Mouse (Mus musculus): ENCODE results near the gene Agbl4. TPM values are rescaled to one million over a fixed set of nuclear protein-coding genes. Genes with fewer than 3 reads are reported as not detected.
A peak's percentile ranks its signal among the peaks of the same experiment; 100 is the strongest.

Agbl4 gene
- polyA plus RNA-seq, 1 experiment from 2014 or later, result 0.30 TPM

DNA sequence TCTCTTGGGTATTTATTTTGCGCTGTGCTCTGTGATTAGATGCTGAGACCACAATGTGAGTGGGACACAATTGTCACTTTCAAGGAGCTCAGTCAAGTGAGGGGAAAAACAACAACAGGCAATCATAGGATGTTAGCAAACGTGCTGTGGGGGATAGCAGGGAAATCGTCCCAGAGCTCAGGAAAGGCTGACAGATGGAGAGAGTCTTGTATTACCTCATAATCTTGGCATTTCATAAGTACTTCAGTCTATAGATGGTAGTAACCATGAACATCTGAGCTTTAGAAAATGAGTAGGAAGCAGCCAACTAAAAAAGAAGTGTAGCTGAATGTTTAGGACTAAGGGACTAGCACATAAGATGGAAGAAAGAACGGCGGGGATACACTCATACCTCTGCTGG is 910.2 kb downstream of the Agbl4 start:
- no peak for ATAC-seq
- H3K4me2 ChIP-seq (replicated peaks), result no peak overlapping the region
- no peak overlapping the region for H3K4me3 ChIP-seq (replicated peaks)
- 51% methylated on average over 5 of the region's 5 CpGs for WGBS
- H3K27me3 ChIP-seq (replicated peaks), result no peaks in the 10 kb centered on the region
- no peak overlapping the region for H3K9ac ChIP-seq
- no peak overlapping the region for H3K27ac ChIP-seq
- H3K36me3 ChIP-seq, result no peaks in the 10 kb centered on the region
- no peaks in the 10 kb centered on the region for H3K4me1 ChIP-seq (replicated peaks)
- H3K9me3 ChIP-seq, result no peaks in the 10 kb centered on the region

DNA sequence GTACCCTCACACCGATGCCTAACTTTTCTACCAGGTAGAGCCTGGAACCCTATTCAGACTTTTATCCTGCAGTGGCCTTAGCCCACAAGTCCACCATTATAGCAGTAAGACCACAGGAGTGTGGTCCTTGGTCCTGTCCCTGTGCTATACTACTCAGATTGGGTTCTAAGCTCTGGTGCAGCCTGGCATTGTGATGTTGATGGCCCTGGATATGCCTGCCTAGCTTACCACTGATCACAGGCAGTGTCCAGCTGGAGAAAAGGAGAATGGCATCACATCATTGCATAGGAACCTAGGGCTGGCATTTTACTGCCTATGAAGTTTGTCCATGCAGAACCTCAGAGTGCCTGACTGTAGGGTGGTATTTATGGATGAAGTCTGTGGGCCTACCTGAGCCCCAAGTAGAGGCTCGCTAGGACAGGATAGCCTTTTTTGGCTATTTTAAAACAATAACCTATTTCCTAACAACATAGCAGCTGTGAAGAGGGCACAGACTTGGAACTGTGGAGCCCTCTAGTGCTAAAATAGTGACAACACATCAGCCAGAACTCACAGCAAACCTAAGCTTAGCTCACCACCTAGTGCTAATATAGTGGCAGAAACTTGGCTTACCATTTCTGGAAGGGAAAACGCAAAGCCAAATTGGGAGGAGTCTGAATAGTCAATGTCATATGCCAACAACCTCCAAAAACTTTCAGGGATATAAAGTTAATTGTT is 911.3 kb downstream of the Agbl4 start:
- Histone ChIP-seq H3K4me1 (replicated peaks) (no peaks in the 10 kb centered on the region), H3K9ac (no peak overlapping the region), H3K4me3 (replicated peaks) (no peak overlapping the region), H3K4me2 (replicated peaks) (no peak overlapping the region), H3K27ac (no peak overlapping the region), H3K27me3 (replicated peaks) (no peaks in the 10 kb centered on the region), H3K36me3 (no peaks in the 10 kb centered on the region), H3K9me3 (no peaks in the 10 kb centered on the region)
- no peak for ATAC-seq
- WGBS, result 77% methylated on average over 3 of the region's 3 CpGs

DNA sequence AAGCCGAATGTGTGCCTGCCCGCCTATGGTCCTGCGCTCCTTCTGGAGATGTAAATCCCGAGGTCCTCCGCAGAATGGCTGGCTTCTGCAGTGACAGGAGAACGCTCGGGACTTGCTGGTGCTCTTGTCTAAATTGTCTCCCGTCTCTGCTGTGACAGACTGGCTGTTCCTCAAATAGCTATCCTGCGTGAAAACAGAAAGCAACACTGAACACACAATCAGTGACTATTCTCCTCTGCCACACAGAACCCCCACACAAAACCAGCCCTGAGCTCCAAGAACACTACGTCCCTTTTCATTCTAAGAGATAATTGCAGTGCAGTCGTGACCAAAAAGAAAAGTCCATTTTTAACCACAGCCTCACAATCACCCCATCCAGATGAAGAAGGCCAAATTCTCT is 929.6 kb downstream of the Agbl4 start:
- Histone ChIP-seq H3K27me3 (replicated peaks) (no peaks in the 10 kb centered on the region), H3K4me3 (replicated peaks) (no peak overlapping the region), H3K4me1 (replicated peaks) (no peaks in the 10 kb centered on the region), H3K9ac (no peak overlapping the region), H3K9me3 (no peaks in the 10 kb centered on the region), H3K27ac (no peak overlapping the region), H3K4me2 (replicated peaks) (no peak overlapping the region), H3K36me3 (no peaks in the 10 kb centered on the region)
- no peak for ATAC-seq
- 80% methylated on average over 11 of the region's 11 CpGs for WGBS

DNA sequence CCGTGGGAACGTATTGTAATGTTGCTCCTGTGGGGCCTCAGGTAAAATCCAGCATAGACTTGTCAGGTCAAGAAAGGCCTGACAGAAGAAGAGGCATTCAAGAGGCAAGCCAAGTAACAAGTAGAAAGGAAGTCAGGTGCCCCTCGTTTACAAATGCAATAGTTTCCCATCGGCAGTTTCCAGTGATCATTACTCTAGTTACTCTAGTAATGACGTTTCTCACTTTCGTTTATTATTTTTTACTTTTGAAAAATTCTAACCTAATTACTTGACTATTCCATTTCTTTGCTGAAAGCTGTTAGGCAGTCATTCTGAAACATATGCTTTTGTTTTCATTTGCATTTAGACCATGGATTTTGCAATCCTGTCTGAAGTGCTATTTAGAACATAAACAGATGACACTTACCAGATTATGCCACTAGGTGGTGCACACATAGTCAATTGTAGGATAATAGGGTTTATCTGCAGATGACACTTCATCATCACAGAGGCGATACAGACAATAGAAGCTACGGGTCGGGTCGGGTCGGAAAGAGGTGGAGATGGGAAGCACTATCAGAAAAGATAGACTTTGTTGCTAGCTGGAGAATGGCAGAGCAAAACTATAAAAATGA is 930.4 kb downstream of the Agbl4 start:
- WGBS, result 60% methylated on average over 11 of the region's 11 CpGs
- Histone ChIP-seq H3K4me1 (replicated peaks) (no peaks in the 10 kb centered on the region), H3K4me2 (replicated peaks) (no peak overlapping the region)

DNA sequence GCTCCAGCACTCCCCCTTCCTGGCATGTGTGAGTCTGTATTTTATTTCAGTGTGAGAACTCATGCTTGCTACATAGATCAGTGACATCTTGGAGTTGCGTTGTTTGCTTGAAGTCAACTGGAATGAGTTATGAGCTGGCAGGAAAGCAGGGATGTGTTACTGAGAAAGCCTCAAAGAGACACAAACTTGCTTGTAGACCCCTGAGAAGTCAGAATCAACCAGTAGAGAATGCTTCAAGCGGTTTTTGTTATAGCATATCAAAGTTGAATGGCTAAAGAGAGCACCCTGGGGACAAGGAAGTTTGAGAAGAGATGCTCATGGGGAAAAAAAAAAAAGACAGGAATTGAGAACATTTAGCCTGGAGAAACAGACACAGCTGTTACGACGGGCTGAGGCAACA is 932.0 kb downstream of the Agbl4 start:
- Histone ChIP-seq H3K27me3 (replicated peaks) (no peaks in the 10 kb centered on the region), H3K9me3 (no peaks in the 10 kb centered on the region), H3K9ac (no peak overlapping the region), H3K4me3 (replicated peaks) (no peak overlapping the region), H3K27ac (no peak overlapping the region), H3K4me2 (replicated peaks) (no peak overlapping the region), H3K4me1 (replicated peaks) (no peaks in the 10 kb centered on the region), H3K36me3 (no peaks in the 10 kb centered on the region)
- 80% methylated on average over 4 of the region's 4 CpGs for WGBS
- ATAC-seq, result no peak

More for the DNA sequence above, 930.4 kb downstream of the Agbl4 start:
- no peak overlapping the region for H3K27ac ChIP-seq
- H3K9ac ChIP-seq, result no peak overlapping the region
- H3K27me3 ChIP-seq (replicated peaks), result no peaks in the 10 kb centered on the region
- no peak for ATAC-seq
- no peak overlapping the region for H3K4me3 ChIP-seq (replicated peaks)
- no peaks in the 10 kb centered on the region for H3K36me3 ChIP-seq
- H3K9me3 ChIP-seq, result no peaks in the 10 kb centered on the region

DNA sequence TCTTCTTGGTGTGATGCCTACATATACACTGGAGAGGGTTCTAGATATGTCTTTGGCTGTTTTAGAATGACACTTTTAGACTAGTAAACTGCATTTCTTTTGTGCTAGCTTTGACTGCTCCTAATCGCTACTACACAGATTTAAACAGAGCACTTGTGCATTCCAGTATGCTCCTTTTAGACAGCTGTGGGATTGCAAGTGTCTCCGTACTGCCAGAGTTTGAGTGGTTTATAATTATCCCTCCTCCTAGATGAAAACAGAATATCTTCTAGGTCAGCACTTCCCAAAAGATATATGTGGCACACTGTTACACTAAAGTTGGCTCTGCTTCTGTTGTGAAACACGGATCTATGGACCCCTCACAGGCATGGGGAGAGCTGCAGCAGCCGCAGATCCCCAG is 935.4 kb downstream of the Agbl4 start:
- 67% methylated on average over 4 of the region's 4 CpGs for WGBS
- H3K27me3 ChIP-seq (replicated peaks), result no peaks in the 10 kb centered on the region
- no peaks in the 10 kb centered on the region for H3K4me1 ChIP-seq (replicated peaks)
- no peak overlapping the region for H3K4me3 ChIP-seq (replicated peaks)
- H3K4me2 ChIP-seq (replicated peaks), result no peak overlapping the region
- no peak for ATAC-seq
- H3K9ac ChIP-seq, result no peak overlapping the region
- H3K36me3 ChIP-seq, result no peaks in the 10 kb centered on the region
- no peaks in the 10 kb centered on the region for H3K9me3 ChIP-seq
- H3K27ac ChIP-seq, result no peak overlapping the region

DNA sequence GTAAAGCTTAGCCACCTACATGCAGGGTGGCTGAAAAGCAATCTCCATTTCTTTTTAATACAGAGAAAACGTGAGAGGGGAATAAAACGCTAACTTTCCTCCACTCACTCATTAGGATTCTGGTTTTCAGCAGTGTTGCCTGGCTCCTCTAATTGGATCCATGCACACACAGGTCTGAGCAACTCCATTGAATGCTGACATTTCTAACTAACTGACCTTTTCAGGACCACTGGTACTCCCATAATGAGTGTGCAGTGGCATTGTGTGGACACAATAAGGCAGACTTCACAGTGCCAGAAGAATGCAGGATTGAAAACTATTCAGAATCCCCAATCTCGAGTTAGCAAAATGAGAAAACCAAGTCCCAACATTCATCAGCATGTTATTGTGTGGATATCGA is 952.5 kb downstream of the Agbl4 start:
- H3K4me3 ChIP-seq (replicated peaks), result no peak overlapping the region
- no peaks in the 10 kb centered on the region for H3K36me3 ChIP-seq
- no peak overlapping the region for H3K9ac ChIP-seq
- H3K27ac ChIP-seq, result no peak overlapping the region
- no peaks in the 10 kb centered on the region for H3K9me3 ChIP-seq
- no peak overlapping the region for H3K4me2 ChIP-seq (replicated peaks)
- no peaks in the 10 kb centered on the region for H3K4me1 ChIP-seq (replicated peaks)
- WGBS, result 72% methylated on average over 4 of the region's 4 CpGs
- H3K27me3 ChIP-seq (replicated peaks), result no peaks in the 10 kb centered on the region
- no peak for ATAC-seq

DNA sequence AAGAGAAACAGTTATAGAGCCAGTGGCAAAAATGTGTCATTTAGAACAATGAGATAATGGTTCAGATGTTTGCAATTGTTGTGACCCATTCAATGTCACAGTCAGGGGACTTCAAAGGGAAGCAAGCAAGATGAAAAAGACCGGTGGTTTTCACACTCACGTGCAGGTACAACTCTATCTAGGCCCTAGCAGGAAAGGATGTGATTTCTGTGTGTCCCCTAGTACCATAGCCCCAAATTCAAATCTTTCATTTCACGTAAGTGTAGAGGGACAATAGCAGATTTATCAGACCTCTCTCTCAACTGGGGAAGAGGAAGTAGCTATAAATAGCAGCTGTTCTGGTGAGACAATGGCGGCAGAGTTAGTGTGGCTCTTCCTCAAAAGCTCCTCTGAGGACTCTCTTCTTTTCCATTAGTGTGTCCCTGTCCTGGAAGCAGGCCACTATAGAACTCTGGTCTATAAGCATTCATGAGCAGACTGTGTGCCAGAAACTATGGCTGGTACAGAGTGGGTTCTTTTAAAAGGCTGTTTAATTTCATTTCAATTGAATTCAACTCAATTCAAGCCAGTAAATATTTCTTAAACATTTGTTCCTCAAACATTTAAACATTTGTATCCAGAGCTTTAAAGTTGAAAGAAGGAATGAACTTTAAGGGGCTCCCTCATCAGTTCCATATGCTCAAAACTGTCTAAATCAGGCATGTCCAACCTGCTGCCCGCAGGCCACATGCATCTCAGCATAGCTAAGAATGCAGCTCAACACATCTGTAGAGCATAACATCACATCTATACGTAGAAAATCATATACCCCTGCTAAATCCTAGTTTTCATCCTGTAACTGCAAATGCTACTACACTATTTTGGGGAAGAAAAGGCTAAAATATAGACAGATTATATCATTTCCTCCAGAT is 953.4 kb downstream of the Agbl4 start:
- H3K9me3 ChIP-seq, result no peaks in the 10 kb centered on the region
- no peak overlapping the region for H3K27ac ChIP-seq
- no peaks in the 10 kb centered on the region for H3K27me3 ChIP-seq (replicated peaks)
- WGBS, result 64% methylated on average over 6 of the region's 6 CpGs
- ATAC-seq, result no peak
- no peak overlapping the region for H3K4me2 ChIP-seq (replicated peaks)
- no peak overlapping the region for H3K4me3 ChIP-seq (replicated peaks)
- no peaks in the 10 kb centered on the region for H3K36me3 ChIP-seq
- no peak overlapping the region for H3K9ac ChIP-seq
- no peaks in the 10 kb centered on the region for H3K4me1 ChIP-seq (replicated peaks)

DNA sequence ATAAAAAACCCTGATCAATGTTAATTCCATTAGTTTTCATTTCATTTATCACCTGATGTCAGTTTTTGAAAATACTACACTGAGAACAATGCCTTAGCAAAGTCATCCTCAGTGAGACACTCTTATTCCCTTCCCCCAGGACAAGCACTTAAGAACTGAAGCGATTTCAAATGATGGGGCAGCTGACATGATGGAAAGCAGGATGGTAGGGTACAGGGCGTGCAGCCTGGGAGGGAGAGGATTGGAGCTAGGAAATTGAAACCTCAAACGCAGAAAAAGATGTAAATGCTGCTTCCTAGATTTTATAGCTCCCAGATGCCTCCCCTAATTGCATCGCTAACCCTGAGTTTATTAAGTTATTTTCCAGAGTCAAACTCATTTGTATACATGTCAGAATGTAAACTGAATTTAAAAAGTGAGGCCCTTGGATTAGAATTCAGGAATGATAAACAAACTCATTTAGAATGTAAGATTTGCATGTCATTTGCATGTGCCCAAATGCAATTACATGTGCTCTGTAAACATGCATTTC is 959.2 kb downstream of the Agbl4 start:
- Histone ChIP-seq H3K9ac (no peak overlapping the region), H3K4me1 (replicated peaks) (no peaks in the 10 kb centered on the region), H3K36me3 (no peaks in the 10 kb centered on the region), H3K4me2 (replicated peaks) (no peak overlapping the region), H3K9me3 (no peaks in the 10 kb centered on the region), H3K27me3 (replicated peaks) (no peaks in the 10 kb centered on the region), H3K27ac (no peak overlapping the region), H3K4me3 (replicated peaks) (no peak overlapping the region)
- peak; percentile 31; the same call in 1 of the 2 replicates for ATAC-seq
- WGBS, result 20% methylated on average over 4 of the region's 4 CpGs

DNA sequence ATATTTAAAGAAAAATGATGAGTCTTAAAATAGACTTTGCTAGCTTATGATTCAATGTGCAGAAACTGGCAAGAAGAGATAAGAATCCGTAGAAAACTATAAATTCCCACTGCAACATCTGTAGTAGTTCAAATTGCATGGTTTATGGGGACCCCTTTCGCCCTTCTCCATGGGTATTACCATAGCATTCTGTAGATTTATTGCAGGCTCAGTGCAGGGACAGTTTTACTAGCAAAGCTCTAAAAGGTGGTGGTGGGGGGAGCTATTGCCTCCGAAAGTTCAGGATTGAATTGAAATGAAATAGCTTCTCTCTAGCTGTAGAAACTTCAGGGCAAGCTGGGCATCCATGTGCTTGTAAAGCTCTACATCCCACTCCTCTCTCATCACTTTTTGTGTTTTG is 959.7 kb downstream of the Agbl4 start:
- H3K27me3 ChIP-seq (replicated peaks), result no peaks in the 10 kb centered on the region
- no peak overlapping the region for H3K27ac ChIP-seq
- no peak for ATAC-seq
- WGBS, result 36% methylated on average over 3 of the region's 3 CpGs
- H3K36me3 ChIP-seq, result no peaks in the 10 kb centered on the region
- no peak overlapping the region for H3K4me2 ChIP-seq (replicated peaks)
- H3K4me3 ChIP-seq (replicated peaks), result no peak overlapping the region
- H3K4me1 ChIP-seq (replicated peaks), result no peaks in the 10 kb centered on the region
- H3K9me3 ChIP-seq, result no peaks in the 10 kb centered on the region
- no peak overlapping the region for H3K9ac ChIP-seq

DNA sequence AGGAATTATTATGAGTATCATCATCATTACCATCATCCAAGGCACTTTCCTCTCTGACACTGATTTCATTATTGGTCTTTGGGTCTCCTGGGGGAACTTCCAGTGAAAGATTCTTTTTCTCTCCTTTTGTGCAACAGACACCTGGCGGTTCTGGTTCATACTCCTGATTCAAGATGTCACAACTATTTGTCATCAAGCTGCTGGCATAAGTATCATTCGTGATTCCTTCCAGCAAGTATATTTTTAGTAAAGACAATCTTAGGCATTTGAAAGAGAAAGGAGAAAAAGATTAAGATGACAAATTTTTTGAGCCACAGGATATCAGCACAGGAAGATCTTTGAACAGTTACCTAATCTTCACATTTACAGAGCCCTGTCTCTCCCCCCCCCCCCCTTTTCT is 966.7 kb downstream of the Agbl4 start:
- 64% methylated on average over 2 of the region's 2 CpGs for WGBS

DNA sequence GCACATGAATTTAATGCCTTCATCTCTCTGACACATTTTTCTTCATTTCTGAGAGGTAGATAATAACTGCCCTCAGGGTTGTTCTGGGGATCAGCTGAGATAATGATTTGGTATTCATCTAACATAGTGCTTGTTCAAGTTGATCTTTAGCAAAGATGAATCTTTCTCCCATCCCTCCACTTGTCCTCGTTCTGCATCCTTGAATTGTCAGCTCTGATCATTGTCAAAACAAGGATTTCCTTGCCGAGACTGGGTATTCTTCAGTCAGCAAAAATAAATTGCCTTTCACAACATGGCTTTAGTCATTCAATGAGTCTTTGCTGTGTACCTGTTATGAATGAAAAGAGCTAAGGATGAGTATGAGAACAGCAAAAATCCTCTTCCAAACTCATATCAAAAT is 970.3 kb downstream of the Agbl4 start:
- no peaks in the 10 kb centered on the region for H3K9me3 ChIP-seq
- no peak overlapping the region for H3K9ac ChIP-seq
- no peak overlapping the region for H3K4me2 ChIP-seq (replicated peaks)
- no peak overlapping the region for H3K27ac ChIP-seq
- no peak for ATAC-seq
- WGBS, result 69% methylated on average over 2 of the region's 2 CpGs
- no peaks in the 10 kb centered on the region for H3K4me1 ChIP-seq (replicated peaks)
- no peak overlapping the region for H3K4me3 ChIP-seq (replicated peaks)
- no peaks in the 10 kb centered on the region for H3K36me3 ChIP-seq
- no peaks in the 10 kb centered on the region for H3K27me3 ChIP-seq (replicated peaks)

More for the DNA sequence above, 966.7 kb downstream of the Agbl4 start:
- ATAC-seq, result no peak
- no peak overlapping the region for H3K9ac ChIP-seq
- H3K4me2 ChIP-seq (replicated peaks), result no peak overlapping the region
- H3K4me3 ChIP-seq (replicated peaks), result no peak overlapping the region
- no peaks in the 10 kb centered on the region for H3K4me1 ChIP-seq (replicated peaks)
- H3K9me3 ChIP-seq, result no peaks in the 10 kb centered on the region
- no peak overlapping the region for H3K27ac ChIP-seq
- H3K36me3 ChIP-seq, result no peaks in the 10 kb centered on the region
- H3K27me3 ChIP-seq (replicated peaks), result no peaks in the 10 kb centered on the region
